Mouse (Mus musculus): ENCODE results near the gene Abhd15. TPM values are rescaled to one million over a fixed set of nuclear protein-coding genes. Genes with fewer than 3 reads are reported as not detected.
A peak's percentile ranks its signal among the peaks of the same experiment; 100 is the strongest.
"Not testable (repeated sequence)": the region's sequence is repeated elsewhere in the genome, so short reads cannot be mapped to it uniquely, and the experiment has no call there.

Abhd15 gene
- polyA plus RNA-seq, 1 experiment from 2014 or later: 3.9 TPM

DNA sequence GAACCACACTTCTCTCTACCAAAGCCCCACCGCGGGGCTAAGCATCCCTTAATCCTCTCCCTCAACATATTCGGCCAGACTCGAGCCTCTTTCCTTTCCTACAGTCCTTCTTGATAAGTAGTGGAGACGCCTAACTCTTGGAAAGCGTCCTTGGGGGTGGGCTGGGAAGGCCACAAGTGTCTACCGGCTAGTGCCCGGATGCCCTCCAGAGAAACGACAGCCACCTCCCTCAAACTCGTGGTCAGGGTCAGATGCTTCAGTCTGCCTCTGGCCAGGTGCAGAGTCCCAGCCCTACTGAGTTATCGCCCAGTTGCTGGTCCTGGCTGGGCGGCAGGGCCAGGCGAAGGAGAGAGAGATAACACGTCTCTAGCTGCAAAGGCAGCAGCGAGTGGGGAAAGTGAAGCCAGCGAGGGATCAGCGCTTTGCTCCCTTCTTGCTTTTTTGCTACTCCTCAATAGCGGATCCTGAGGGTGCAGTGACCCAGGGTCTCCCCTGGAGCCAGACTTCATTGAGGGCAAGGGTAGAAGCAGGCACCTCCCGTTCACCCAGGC, 565 bp upstream of the Abhd15 start:
- Histone ChIP-seq H3K9ac (peak overlapping the region; percentile 16; the same call in 1 of the 2 replicates), H3K4me1 (peaks cover 45% of the 10 kb centered on the region), H3K9me3 (replicated peaks) (no peaks in the 10 kb centered on the region), H3K4me2 (replicated peaks) (peak overlapping the region; percentile 90), H3K27ac (replicated peaks) (no peak overlapping the region; the same call in 1 of the 2 replicates), H3K36me3 (0 out of 2 replicates have a peak, but pooled peaks cover 6% of the 10 kb centered on the region), H3K27me3 (peaks cover 34% of the 10 kb centered on the region), H3K4me3 (replicated peaks) (peak overlapping the region; percentile 76)
- no peak for ATAC-seq (ENCODE audit: insufficient number of reproducible peaks, low FRiP score, low TSS enrichment, low read depth)
- 16% methylated on average over 19 of the region's 19 CpGs for WGBS

DNA sequence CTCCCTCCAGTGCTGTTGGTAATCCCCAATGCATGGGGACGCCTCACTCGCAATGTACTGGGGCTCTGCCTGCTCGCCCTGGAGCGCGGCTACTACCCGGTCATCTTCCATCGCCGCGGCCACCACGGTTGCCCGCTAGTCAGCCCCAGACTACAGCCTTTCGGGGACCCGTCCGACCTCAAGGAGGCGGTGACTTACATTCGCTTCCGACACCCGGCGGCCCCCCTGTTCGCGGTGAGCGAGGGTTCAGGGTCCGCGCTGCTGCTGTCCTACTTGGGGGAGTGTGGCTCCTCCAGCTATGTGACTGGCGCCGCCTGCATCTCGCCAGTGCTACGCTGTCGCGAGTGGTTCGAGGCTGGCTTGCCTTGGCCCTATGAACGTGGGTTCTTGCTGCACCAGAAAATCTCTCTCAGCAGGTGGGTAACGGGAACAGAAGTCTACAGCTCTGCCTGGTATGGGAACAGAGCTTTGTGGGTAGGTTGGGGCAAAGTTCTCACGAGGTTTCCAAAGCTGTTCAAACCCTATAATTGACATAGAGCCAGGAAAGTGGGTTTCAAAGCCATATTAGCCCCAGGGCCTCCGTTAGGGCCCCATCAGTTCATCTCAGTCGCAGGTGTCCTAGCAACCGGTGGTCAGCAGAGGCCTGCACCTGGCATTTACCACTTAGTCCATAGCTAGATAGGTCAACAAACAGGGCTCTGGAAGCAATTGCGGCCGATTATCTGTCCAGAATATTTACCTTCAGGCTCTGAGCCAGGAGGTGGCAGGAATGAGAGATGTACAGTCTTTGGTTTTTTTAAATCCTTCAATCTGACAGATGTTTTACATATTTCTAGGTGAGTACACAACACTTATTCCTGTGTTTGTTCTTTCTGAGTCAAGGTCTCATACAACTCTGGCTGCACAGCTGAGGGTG, 974 bp downstream of the Abhd15 start, which contains the start of gene Trp53i13:
Gene Trp53i13, minus strand, starts transcription at position 344 of the 916 bp plus-strand sequence.
- H3K4me3 ChIP-seq (replicated peaks): peak within 1 kb of the TSS; percentile 76
- H3K9me3 ChIP-seq (replicated peaks): no peaks in the 10 kb centered on the region
- peak within 1 kb of the TSS; percentile 90 for H3K4me2 ChIP-seq (replicated peaks)
- no peak within 1 kb of the TSS; the same call in 1 of the 2 replicates for H3K27ac ChIP-seq (replicated peaks)
- 6% methylated on average over 39 of the region's 39 CpGs for WGBS
- peaks cover 48% of the 10 kb centered on the region for H3K4me1 ChIP-seq
- peaks cover 34% of the 10 kb centered on the region for H3K27me3 ChIP-seq
- no peak for ATAC-seq (ENCODE audit: insufficient number of reproducible peaks, low FRiP score, low TSS enrichment, low read depth)
- H3K36me3 ChIP-seq: no peaks in the 10 kb centered on the region
- peak within 1 kb of the TSS; percentile 31; the same call in 1 of the 2 replicates for H3K9ac ChIP-seq

DNA sequence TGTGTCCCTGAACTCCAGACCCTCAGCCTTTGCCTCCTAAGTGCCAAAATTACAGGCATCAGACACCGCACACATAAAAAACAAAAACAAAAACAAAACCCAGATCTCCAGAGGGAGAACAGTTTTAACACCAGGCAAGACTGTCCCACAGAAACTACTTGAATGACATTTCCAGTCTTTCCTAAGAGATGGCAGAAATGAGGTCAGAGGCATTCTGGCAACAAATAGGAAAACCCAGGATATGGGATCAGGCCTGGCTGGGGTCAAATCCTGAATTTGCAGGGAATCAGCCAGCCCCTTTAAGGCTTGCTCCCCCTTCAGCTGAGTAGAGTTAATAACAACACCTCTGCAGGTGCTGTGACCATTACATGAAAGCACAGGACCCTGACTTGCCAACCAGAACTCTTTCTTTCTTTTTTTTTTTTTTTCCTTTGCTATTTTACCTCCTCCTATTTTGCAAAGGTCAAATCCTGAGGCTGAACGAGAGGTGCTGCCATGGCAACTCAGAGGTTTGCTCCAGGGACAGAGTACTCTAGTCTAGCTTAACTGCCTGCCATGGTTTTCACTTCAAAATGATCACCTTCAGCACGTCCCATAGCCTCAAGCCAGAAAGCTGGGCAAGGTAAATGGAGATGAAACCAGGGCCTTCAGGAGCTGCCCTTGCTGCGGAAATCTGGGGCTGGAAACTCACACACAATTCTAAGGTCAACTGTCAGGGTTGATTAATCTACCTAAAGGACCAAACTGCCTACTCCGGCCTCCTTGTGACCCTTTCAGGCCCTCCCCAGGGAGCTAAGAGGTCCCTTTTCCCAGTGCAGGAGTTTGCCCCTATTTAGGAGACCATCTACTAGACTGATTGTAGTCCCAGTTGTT, 1.9 kb downstream of the Abhd15 start:
- Histone ChIP-seq H3K27ac (replicated peaks) (no peak overlapping the region), H3K9ac (no peak overlapping the region), H3K36me3 (no peaks in the 10 kb centered on the region), H3K27me3 (peaks cover 34% of the 10 kb centered on the region), H3K9me3 (replicated peaks) (no peaks in the 10 kb centered on the region), H3K4me2 (replicated peaks) (no peak overlapping the region), H3K4me3 (replicated peaks) (no peak overlapping the region), H3K4me1 (peaks cover 43% of the 10 kb centered on the region)
- no peak for ATAC-seq (ENCODE audit: insufficient number of reproducible peaks, low FRiP score, low TSS enrichment, low read depth)
- 65% methylated on average over 5 of the region's 5 CpGs for WGBS

DNA sequence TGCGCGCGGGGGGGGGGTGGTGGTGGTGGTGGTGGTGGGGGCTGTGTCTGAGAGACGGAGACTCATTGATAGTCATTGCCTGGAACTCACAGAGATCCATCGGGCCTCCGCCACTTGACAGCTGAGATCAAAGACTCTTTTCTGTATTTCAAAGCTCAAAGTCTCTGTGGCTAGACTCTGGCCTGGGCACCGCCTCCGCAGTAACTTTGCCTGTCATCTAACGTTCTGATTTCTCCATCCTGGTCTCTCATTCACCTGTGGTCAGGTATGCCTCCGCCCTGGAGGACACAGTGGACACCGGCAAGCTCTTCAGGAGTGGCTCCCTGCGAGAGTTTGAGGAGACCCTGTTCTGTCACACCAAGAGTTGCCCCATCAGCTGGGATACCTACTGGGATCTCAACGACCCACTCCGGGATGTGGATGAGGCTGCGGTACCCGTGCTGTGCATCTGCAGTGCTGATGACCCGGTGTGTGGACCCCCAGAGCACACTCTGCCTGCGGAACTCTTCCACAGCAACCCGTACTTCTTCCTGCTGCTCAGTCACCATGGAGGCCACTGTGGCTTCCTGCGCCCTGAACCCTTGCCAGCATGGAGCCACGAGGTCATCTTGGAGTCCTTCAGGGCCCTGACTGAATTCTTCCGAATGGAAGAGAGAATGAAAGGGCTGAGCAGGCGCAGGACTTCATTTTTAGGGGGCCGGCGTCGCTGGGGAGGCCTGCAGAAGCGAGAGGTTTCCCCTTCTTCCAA, 3.3 kb downstream of the Abhd15 start:
- peaks cover 36% of the 10 kb centered on the region for H3K4me1 ChIP-seq
- peaks cover 34% of the 10 kb centered on the region for H3K27me3 ChIP-seq
- WGBS: 78% methylated on average over 27 of the region's 27 CpGs
- no peaks in the 10 kb centered on the region for H3K9me3 ChIP-seq (replicated peaks)
- no peak overlapping the region for H3K9ac ChIP-seq
- H3K4me3 ChIP-seq (replicated peaks): no peak overlapping the region
- no peaks in the 10 kb centered on the region for H3K36me3 ChIP-seq
- no peak overlapping the region for H3K4me2 ChIP-seq (replicated peaks)
- H3K27ac ChIP-seq (replicated peaks): 0 out of 2 replicates have a peak overlapping the region, but pooled peaks have one; percentile 13
- no peak for ATAC-seq (ENCODE audit: insufficient number of reproducible peaks, low FRiP score, low TSS enrichment, low read depth)

DNA sequence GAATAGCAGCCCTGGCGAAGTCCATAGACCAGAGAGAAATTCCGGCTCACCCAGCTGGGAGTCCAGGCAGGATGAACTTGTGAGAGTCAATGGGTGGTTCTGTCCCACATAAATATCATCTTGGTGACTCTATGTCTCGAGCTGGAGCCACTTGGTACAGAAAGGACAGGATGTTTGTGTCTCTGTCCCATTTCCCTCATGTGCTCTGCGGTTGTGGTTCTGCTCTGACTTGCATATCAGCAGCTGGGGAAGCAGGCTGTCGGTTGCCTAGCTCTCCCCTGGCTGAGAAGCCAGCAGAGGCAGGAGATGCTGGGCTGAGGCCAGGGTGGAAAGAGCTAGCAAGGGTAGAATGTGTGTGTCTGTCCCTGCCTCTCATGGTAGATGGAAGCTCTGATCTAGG, 4.1 kb downstream of the Abhd15 start, which contains the start of gene Gm10392:
Gene Gm10392, minus strand, starts transcription at position 156 of the 400 bp plus-strand sequence.
- Histone ChIP-seq H3K4me1 (peaks cover 30% of the 10 kb centered on the region), H3K4me3 (replicated peaks) (no peak within 1 kb of the TSS), H3K36me3 (no peaks in the 10 kb centered on the region), H3K4me2 (replicated peaks) (no peak within 1 kb of the TSS), H3K9ac (no peak within 1 kb of the TSS), H3K27ac (replicated peaks) (peak within 1 kb of the TSS; percentile 13; the same call in 1 of the 2 replicates), H3K27me3 (peaks cover 34% of the 10 kb centered on the region), H3K9me3 (replicated peaks) (no peaks in the 10 kb centered on the region)
- ATAC-seq (ENCODE audit: insufficient number of reproducible peaks, low FRiP score, low TSS enrichment, low read depth): no peak
- 62% methylated on average over 5 of the region's 5 CpGs for WGBS

DNA sequence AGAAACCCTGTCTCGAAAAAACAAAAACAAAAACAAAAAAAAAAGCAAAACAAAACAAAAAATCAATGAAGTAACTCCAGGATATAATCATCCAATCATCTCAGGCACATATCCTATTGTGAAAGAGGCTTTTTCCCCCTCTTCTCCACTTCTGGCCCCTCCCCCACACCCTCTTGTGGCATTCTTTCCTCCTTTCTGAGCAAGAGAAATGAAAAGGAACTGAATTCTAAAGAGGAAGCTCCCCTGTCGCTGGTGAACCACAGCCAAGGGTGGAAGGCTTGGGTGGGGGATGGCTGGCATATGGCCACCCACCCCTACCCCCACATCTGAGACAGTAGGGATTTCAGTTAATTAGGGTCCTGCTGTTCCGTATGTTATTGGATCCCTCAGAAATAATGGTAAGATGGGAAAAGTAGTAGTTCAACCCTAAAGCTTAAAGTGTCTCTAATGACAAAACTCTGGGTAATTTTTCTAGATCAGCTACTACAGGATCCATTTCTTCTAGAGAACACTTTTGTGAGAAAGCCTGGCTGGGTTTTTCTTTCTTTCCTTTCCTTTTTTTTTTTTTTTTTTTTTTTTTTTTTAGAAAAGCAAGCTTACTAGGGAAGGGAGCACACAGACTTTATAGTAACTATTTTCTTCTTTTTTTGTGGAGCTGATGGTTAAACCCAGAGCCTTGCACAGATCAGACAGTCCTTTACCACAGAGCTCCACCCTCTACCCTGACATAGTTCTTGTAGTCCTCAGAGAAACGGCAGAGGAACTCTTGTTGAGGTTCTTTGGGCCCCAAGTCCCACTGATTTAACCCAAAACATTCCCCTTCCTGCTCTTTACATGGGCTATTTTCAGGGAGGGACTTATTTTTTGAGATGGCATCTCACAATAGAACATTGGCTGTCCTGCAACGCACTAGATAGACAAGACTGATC, 5.9 kb downstream of the Abhd15 start:
- H3K4me2 ChIP-seq (replicated peaks): no peak overlapping the region
- no peak for ATAC-seq (ENCODE audit: insufficient number of reproducible peaks, low FRiP score, low TSS enrichment, low read depth)
- H3K4me3 ChIP-seq (replicated peaks): no peak overlapping the region
- no peak overlapping the region for H3K27ac ChIP-seq (replicated peaks)
- no peaks in the 10 kb centered on the region for H3K9me3 ChIP-seq (replicated peaks)
- WGBS: 40% methylated on average over 5 of the region's 5 CpGs
- H3K36me3 ChIP-seq: no peaks in the 10 kb centered on the region
- peaks cover 11% of the 10 kb centered on the region for H3K4me1 ChIP-seq
- peaks cover 21% of the 10 kb centered on the region for H3K27me3 ChIP-seq
- H3K9ac ChIP-seq: no peak overlapping the region

DNA sequence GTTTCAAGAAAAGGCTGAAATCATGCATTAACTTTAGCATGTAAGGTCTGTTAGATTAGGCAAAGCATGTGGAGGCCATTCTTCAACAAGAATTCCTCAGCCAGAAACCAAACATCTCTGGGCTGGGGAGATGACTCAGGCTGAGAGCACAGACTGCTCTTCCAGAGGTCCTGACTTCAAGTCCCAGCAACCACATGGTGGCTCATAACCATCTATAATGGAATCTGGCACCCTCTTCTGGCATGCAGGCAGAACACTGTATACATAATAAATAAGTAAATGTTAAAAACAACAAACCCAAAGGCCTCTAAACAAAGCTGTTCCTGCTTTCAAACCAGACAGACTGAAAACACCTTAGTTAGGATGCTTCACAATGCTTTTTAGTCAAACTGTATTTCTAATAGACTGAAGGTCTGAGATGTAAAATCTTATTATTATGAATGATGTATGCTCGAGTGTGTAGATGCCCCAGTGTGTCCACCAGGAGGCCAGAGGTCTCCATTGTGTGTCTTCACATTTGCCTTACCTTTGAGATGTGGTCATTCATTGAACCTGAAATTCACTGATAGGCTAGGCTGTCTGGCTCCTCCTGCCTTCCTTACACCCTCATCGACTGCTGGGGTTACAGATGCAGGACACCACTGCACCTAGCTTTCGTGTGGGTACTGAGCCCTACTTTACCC, 11.0 kb downstream of the Abhd15 start:
- Histone ChIP-seq H3K4me2 (replicated peaks) (no peak overlapping the region), H3K9me3 (replicated peaks) (no peaks in the 10 kb centered on the region), H3K9ac (no peak overlapping the region), H3K27ac (replicated peaks) (no peak overlapping the region), H3K4me1 (no peaks in the 10 kb centered on the region), H3K36me3 (no peaks in the 10 kb centered on the region), H3K4me3 (replicated peaks) (no peak overlapping the region), H3K27me3 (no peaks in the 10 kb centered on the region)
- WGBS: 79% methylated on average over 3 of the region's 3 CpGs
- no peak for ATAC-seq (ENCODE audit: insufficient number of reproducible peaks, low FRiP score, low TSS enrichment, low read depth)

DNA sequence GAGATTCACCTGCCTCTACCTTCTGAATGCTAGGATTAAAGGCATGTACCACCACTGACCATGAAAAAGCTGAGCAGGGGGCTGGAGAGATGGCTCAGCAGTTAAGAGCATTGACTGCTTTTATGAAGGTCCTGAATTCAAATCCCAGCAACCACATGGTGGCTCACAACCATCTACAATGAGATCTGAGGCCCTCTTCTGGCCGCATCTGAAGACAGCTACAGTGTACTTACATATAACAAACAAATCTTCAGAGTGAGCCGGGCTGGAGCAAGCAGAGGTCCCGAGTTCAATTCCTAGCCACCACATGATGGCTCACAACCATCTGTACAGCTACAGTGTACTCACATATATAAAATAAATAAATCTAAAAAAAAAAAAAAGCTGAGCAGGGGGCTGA, 13.5 kb downstream of the Abhd15 start:
- H3K36me3 ChIP-seq; H3K27ac ChIP-seq (replicated peaks); H3K4me2 ChIP-seq (replicated peaks); H3K9ac ChIP-seq; H3K9me3 ChIP-seq (replicated peaks); ATAC-seq (ENCODE audit: insufficient number of reproducible peaks, low FRiP score, low TSS enrichment, low read depth); H3K27me3 ChIP-seq; H3K4me1 ChIP-seq; H3K4me3 ChIP-seq (replicated peaks): not testable (repeated sequence)
- 86% methylated on average over 3 of the region's 3 CpGs for WGBS

DNA sequence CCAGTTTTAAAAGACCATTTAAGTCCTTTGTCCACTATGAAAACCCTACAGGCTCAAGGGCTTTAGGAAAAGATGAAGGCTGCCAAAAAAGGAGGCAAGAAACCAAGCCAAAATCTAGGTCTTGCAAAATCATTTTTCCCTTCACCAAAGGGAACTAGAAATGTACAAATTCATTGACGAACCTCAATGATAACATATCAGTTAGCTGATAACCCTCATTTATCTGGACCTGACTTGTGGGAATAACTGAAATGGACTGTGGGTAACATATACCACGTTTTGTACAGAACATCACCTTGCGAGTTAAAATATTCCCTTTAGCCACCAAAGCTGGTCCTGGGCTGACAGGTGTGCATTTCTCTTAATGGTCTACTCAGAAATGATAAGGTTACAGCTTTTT, 14.7 kb downstream of the Abhd15 start:
- no peaks in the 10 kb centered on the region for H3K9me3 ChIP-seq (replicated peaks)
- H3K36me3 ChIP-seq: 0 out of 2 replicates have a peak, but pooled peaks cover 3% of the 10 kb centered on the region
- ATAC-seq (ENCODE audit: insufficient number of reproducible peaks, low FRiP score, low TSS enrichment, low read depth): no peak
- H3K9ac ChIP-seq: no peak overlapping the region
- H3K27me3 ChIP-seq: no peaks in the 10 kb centered on the region
- no peak overlapping the region for H3K4me3 ChIP-seq (replicated peaks)
- no peaks in the 10 kb centered on the region for H3K4me1 ChIP-seq
- WGBS: 79% methylated on average over 3 of the region's 3 CpGs
- no peak overlapping the region for H3K27ac ChIP-seq (replicated peaks)
- no peak overlapping the region for H3K4me2 ChIP-seq (replicated peaks)
